Mouse (Mus musculus): ENCODE measurements at regions not wholly inside any gene's neighbourhood (a gene's known extent, or its start where the extent isn't known, plus 50 kb on each side); places are given as distances from the start of the nearest gene placed in this dataset.

GRCm38 (mm10) chr3:131698070-131698750 is 133.6 kb downstream of the Papss1 start:
- no peak overlapping the region for H3K9ac ChIP-seq (replicated peaks; ENCODE audit: low read length)
- no peaks in the 10 kb centered on the region for H3K4me1 ChIP-seq (ENCODE audit: insufficient read depth, low read length)
- H3K27ac ChIP-seq = no peak overlapping the region
- no peaks in the 10 kb centered on the region for H3K36me3 ChIP-seq (ENCODE audit: insufficient read depth, low read length)
- no peak for TF ChIP-seq CTCF (IDR thresholded peaks at IDR 0.05; ENCODE audit: low read depth)
- H3K27me3 ChIP-seq (ENCODE audit: insufficient read depth, low read length) = no peaks in the 10 kb centered on the region
- no peaks in the 10 kb centered on the region for H3K9me3 ChIP-seq (ENCODE audit: low read length)
- WGBS = 89% methylated on average over 3 of the region's 3 CpGs
- DNase-seq (ENCODE audit: low spot score) (no peak), ATAC-seq (no peak)
- H3K4me3 ChIP-seq (ENCODE audit: low read length) = no peak overlapping the region
- no peak overlapping the region for H3K4me2 ChIP-seq (ENCODE audit: low read depth, low read length)

GRCm38 (mm10) chr3:131703134-131703533 is 138.6 kb downstream of the Papss1 start:
- peak; percentile 59 for DNase-seq (ENCODE audit: low spot score)
- ATAC-seq = no peak

GRCm38 (mm10) chr3:131713532-131713931 is 149.0 kb downstream of the Papss1 start:
- no peak for ATAC-seq
- WGBS = 89% methylated on average over 8 of the region's 8 CpGs
- no peaks in the 10 kb centered on the region for H3K36me3 ChIP-seq (ENCODE audit: insufficient read depth, low read length)
- no peak overlapping the region for H3K9ac ChIP-seq (replicated peaks; ENCODE audit: low read length)
- no peak for DNase-seq (ENCODE audit: low spot score)
- no peak overlapping the region for H3K4me2 ChIP-seq (ENCODE audit: low read depth, low read length)
- H3K27me3 ChIP-seq (ENCODE audit: insufficient read depth, low read length) = no peaks in the 10 kb centered on the region
- no peaks in the 10 kb centered on the region for H3K4me1 ChIP-seq (ENCODE audit: insufficient read depth, low read length)
- H3K27ac ChIP-seq = no peak overlapping the region
- no peaks in the 10 kb centered on the region for H3K9me3 ChIP-seq (ENCODE audit: low read length)
- TF ChIP-seq CTCF (IDR thresholded peaks at IDR 0.05; ENCODE audit: low read depth) = no peak
- no peak overlapping the region for H3K4me3 ChIP-seq (ENCODE audit: low read length)

More at GRCm38 (mm10) chr3:131703134-131703533, 138.6 kb downstream of the Papss1 start:
- Histone ChIP-seq H3K9ac (replicated peaks; ENCODE audit: low read length) (no peak overlapping the region), H3K4me3 (ENCODE audit: low read length) (no peak overlapping the region), H3K27ac (no peak overlapping the region), H3K4me1 (ENCODE audit: insufficient read depth, low read length) (no peaks in the 10 kb centered on the region), H3K36me3 (ENCODE audit: insufficient read depth, low read length) (no peaks in the 10 kb centered on the region), H3K27me3 (ENCODE audit: insufficient read depth, low read length) (no peaks in the 10 kb centered on the region), H3K9me3 (ENCODE audit: low read length) (no peaks in the 10 kb centered on the region), H3K4me2 (ENCODE audit: low read depth, low read length) (no peak overlapping the region)
- peak; percentile 56 for TF ChIP-seq CTCF (IDR thresholded peaks at IDR 0.05; ENCODE audit: low read depth)

- H3K27ac ChIP-seq = no peak overlapping the region
- ATAC-seq (no peak), DNase-seq (ENCODE audit: low spot score) (no peak)
- H3K9ac ChIP-seq (replicated peaks; ENCODE audit: low read length) = no peak overlapping the region
- H3K9me3 ChIP-seq (ENCODE audit: low read length) = no peaks in the 10 kb centered on the region
- no peaks in the 10 kb centered on the region for H3K27me3 ChIP-seq (ENCODE audit: insufficient read depth, low read length)
- no peak overlapping the region for H3K4me2 ChIP-seq (ENCODE audit: low read depth, low read length)
- TF ChIP-seq CTCF (IDR thresholded peaks at IDR 0.05; ENCODE audit: low read depth) = no peak
- no peaks in the 10 kb centered on the region for H3K4me1 ChIP-seq (ENCODE audit: insufficient read depth, low read length)
- H3K36me3 ChIP-seq (ENCODE audit: insufficient read depth, low read length) = no peaks in the 10 kb centered on the region
- WGBS = 85% methylated on average over 8 of the region's 8 CpGs
- no peak overlapping the region for H3K4me3 ChIP-seq (ENCODE audit: low read length)
These were observed 154.2 kb downstream of the Papss1 start for GRCm38 (mm10) chr3:131718761-131719160.

- TF ChIP-seq CTCF (IDR thresholded peaks at IDR 0.05; ENCODE audit: low read depth) = no peak
- no peak for DNase-seq (ENCODE audit: low spot score)
- no peaks in the 10 kb centered on the region for H3K4me1 ChIP-seq (ENCODE audit: insufficient read depth, low read length)
- no peak overlapping the region for H3K4me2 ChIP-seq (ENCODE audit: low read depth, low read length)
- no peaks in the 10 kb centered on the region for H3K27me3 ChIP-seq (ENCODE audit: insufficient read depth, low read length)
- ATAC-seq = no peak
- H3K9me3 ChIP-seq (ENCODE audit: low read length) = no peaks in the 10 kb centered on the region
- no peaks in the 10 kb centered on the region for H3K36me3 ChIP-seq (ENCODE audit: insufficient read depth, low read length)
- H3K4me3 ChIP-seq (ENCODE audit: low read length) = no peak overlapping the region
- no peak overlapping the region for H3K9ac ChIP-seq (replicated peaks; ENCODE audit: low read length)
- 89% methylated on average over 3 of the region's 3 CpGs for WGBS
- no peak overlapping the region for H3K27ac ChIP-seq
These were observed 164.1 kb downstream of the Papss1 start for GRCm38 (mm10) chr3:131728618-131729017.

GRCm38 (mm10) chr3:131734226-131734625 is 169.7 kb downstream of the Papss1 start:
- WGBS = 81% methylated on average over 6 of the region's 6 CpGs
- TF ChIP-seq CTCF (IDR thresholded peaks at IDR 0.05; ENCODE audit: low read depth) = no peak
- Histone ChIP-seq H3K36me3 (ENCODE audit: insufficient read depth, low read length) (no peaks in the 10 kb centered on the region), H3K4me1 (ENCODE audit: insufficient read depth, low read length) (no peaks in the 10 kb centered on the region), H3K9me3 (ENCODE audit: low read length) (no peaks in the 10 kb centered on the region), H3K4me2 (ENCODE audit: low read depth, low read length) (no peak overlapping the region), H3K4me3 (ENCODE audit: low read length) (no peak overlapping the region), H3K9ac (replicated peaks; ENCODE audit: low read length) (no peak overlapping the region), H3K27me3 (ENCODE audit: insufficient read depth, low read length) (no peaks in the 10 kb centered on the region), H3K27ac (no peak overlapping the region)
- no peak for ATAC-seq
- DNase-seq (ENCODE audit: low spot score) = no peak

- H3K9me3 ChIP-seq (ENCODE audit: low read length) = no peaks in the 10 kb centered on the region
- 62% methylated on average over 6 of the region's 6 CpGs for WGBS
- ATAC-seq (no peak), DNase-seq (ENCODE audit: low spot score) (no peak)
- TF ChIP-seq CTCF (IDR thresholded peaks at IDR 0.05; ENCODE audit: low read depth) = no peak
- no peak overlapping the region for H3K4me3 ChIP-seq (ENCODE audit: low read length)
- H3K4me1 ChIP-seq (ENCODE audit: insufficient read depth, low read length) = no peaks in the 10 kb centered on the region
- H3K36me3 ChIP-seq (ENCODE audit: insufficient read depth, low read length) = no peaks in the 10 kb centered on the region
- H3K27me3 ChIP-seq (ENCODE audit: insufficient read depth, low read length) = no peaks in the 10 kb centered on the region
- H3K27ac ChIP-seq = no peak overlapping the region
- no peak overlapping the region for H3K9ac ChIP-seq (replicated peaks; ENCODE audit: low read length)
- no peak overlapping the region for H3K4me2 ChIP-seq (ENCODE audit: low read depth, low read length)
These were observed 172.9 kb downstream of the Papss1 start for GRCm38 (mm10) chr3:131737461-131737860.

Data from hindbrain, postnatal 0 days (tissue).